Mouse (Mus musculus) liver, embryonic 14.5 days (tissue): ENCODE measurements around the gene Chid1. TPM values are rescaled to one million over a fixed set of nuclear protein-coding genes. Genes with fewer than 3 reads are reported as not detected.

Experiments
- ATAC-seq: fragments of 200-750 bp; cut with Nextera tagmentation; 2 replicates; pipeline ENCODE4 v1.8.0; 2017; ENCODE audit warnings: moderate number of reproducible peaks, mild to moderate bottlenecking, moderate library complexity; ENCODE audit not compliant: insufficient read depth
- DNase-seq, 3 experiments: peaks; one replicate each; pipeline ENCODE4 v3.0.0-alpha.2; 2012 to 2013; ENCODE audit warnings: low read depth in 3 of 3, low spot score in 3 of 3
- H3K27ac ChIP-seq: fragments of 300-500 bp; sonication (generic); 2 replicates; pipeline ENCODE4 v1.5.1; 2014; ENCODE audit warnings: moderate library complexity, mild to moderate bottlenecking, control low read depth, inconsistent platforms
- H3K27me3 ChIP-seq: fragments of 300-500 bp; sonication (generic); 2 replicates; pipeline ENCODE4 v1.6.1; 2014; ENCODE audit warnings: mild to moderate bottlenecking, low read length, moderate library complexity; ENCODE audit not compliant: control insufficient read depth, insufficient read depth
- H3K36me3 ChIP-seq: fragments of 300-500 bp; sonication (generic); replicated peaks from 2 replicates; pipeline ENCODE4 v1.6.1; 2014; ENCODE audit warnings: low read depth; ENCODE audit not compliant: control insufficient read depth, insufficient read depth
- H3K4me1 ChIP-seq, 2 experiments: fragments of 200-500 bp in 1 of 2; fragments of 300-500 bp in 1 of 2; sonication (generic) in 1 of 2; replicated peaks; 2 replicates each; pipeline ENCODE4 v1.6.1; 2012 to 2014; ENCODE audit warnings: antibody characterized with exemption in 1 of 2, inconsistent platforms in 1 of 2, low read length in 1 of 2; ENCODE audit not compliant: control insufficient read depth in 2 of 2, insufficient read depth in 2 of 2
- H3K4me2 ChIP-seq: fragments of 300-500 bp; sonication (generic); 2 replicates; pipeline ENCODE4 v1.6.1; 2014; ENCODE audit warnings: low read depth, mild to moderate bottlenecking, control low read depth, moderate library complexity
- H3K4me3 ChIP-seq, 2 experiments: fragments of 200-500 bp in 1 of 2; fragments of 300-500 bp in 1 of 2; sonication (generic) in 1 of 2; 2 replicates each; pipeline ENCODE4 v1.5.1; 2012 to 2014; ENCODE audit warnings: low read depth in 2 of 2, low read length in 2 of 2, mild to moderate bottlenecking in 2 of 2, control low read depth in 1 of 2, inconsistent platforms in 1 of 2, moderate library complexity in 1 of 2; ENCODE audit not compliant: insufficient read depth in 1 of 2
- H3K9ac ChIP-seq: fragments of 300-500 bp; sonication (generic); replicated peaks from 2 replicates; pipeline ENCODE4 v1.6.1; 2014; ENCODE audit warnings: mild to moderate bottlenecking, control low read depth, moderate library complexity
- H3K9me3 ChIP-seq: fragments of 300-500 bp; sonication (generic); 2 replicates; pipeline ENCODE4 v1.6.1; 2016; ENCODE audit warnings: low read length, mixed read lengths; ENCODE audit not compliant: control insufficient read depth
- CTCF ChIP-seq: IDR thresholded peaks from 2 replicates; pipeline ENCODE4 v1.5.1; 2016; ENCODE audit warnings: antibody characterized with exemption, low read depth, control low read depth
- EP300 ChIP-seq: IDR thresholded peaks from 2 replicates; pipeline ENCODE4 v1.6.1; 2016; ENCODE audit warnings: antibody characterized with exemption, low read depth
- WGBS: fragments of 180-500 bp; shearing (Covaris S2); extraction: QIAGEN DNeasy Blood & Tissue Kit; methylation state at CpG from one replicate; pipeline ENCODE4 v1.1.7; 2014; ENCODE audit not compliant: insufficient replicate concordance; 5-methylcytosine and 5-hydroxymethylcytosine counted together
- polyA plus RNA-seq, 2 experiments: library from polyadenylated mRNA; depleted of rRNA in 1 of 2; stranded (reverse) in 1 of 2; unstranded in 1 of 2; fragments of >200 nt; fragmentation: Nextera tagmentation in 1 of 2; extraction: Ambion mirVana in 1 of 2; gene quantifications; 2 replicates each; pipeline versions ENCODE4 v1.2.1 to v1.2.3; 2012 to 2014

Gene Chid1
- polyA plus RNA-seq, 2 experiments: 12.1 to 23.0 TPM

DNA sequence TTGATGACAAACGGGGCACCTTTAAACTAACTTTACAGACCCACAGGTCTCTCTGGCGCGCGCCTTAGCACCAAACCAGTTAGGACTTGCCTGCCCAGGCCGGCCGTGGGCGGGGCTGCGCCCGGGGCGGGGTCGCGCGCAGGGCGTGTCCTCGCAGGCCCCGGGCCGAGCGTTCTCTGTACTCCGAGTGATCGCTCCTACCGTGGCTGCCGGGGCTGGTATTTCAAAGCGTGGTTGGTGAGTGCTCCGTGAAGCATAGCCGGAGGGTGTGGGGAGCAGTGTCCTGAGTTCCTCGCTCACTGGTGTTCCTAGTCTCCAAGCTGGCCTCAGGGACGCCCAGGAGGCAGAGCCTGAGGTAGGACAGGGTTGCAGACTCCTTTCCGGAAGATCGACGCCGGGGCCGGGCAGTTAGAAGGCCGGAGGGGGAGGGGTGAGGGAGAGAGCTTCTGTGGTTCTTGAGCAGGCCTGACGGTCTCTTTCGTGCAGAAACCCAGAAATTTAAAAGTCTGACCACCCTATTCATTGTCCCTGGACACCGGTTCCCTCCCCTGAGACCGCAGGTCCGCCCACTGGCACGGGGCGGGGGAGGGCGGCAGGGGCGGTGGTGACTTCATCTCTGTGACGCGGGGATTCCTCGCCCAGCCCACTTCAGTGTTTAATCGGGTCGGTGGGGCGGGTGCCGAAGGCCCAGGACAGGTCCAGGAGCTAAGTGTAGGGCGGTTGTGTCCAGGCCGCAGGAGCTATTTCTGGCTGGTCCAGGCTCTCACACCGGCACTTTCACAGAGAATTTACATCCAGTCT lies 72.2 kb downstream of the Chid1 start, which contains the start of gene Cd151:
Cd151 (plus strand) TSS at position 163 of the 801 bp plus-strand sequence.
- Histone ChIP-seq H3K4me3 (peak within 1 kb of the TSS; percentile 70 to 92), H3K27ac (peak within 1 kb of the TSS; percentile 49), H3K36me3 (peaks cover 4% of the 10 kb centered on the region), H3K9ac (peak within 1 kb of the TSS; percentile 69), H3K4me2 (peak within 1 kb of the TSS; percentile 79), H3K4me1 (peaks cover 17 to 24% of the 10 kb centered on the region in 2 experiments), H3K27me3 (peaks cover 40% of the 10 kb centered on the region), H3K9me3 (no peaks in the 10 kb centered on the region)
- peak; percentile 76 to 82 (median 77) for DNase-seq
- ATAC-seq: peak; percentile 89
- WGBS: under 1% methylated on average over 52 of the region's 52 CpGs
- no peak for TF ChIP-seq CTCF

DNA sequence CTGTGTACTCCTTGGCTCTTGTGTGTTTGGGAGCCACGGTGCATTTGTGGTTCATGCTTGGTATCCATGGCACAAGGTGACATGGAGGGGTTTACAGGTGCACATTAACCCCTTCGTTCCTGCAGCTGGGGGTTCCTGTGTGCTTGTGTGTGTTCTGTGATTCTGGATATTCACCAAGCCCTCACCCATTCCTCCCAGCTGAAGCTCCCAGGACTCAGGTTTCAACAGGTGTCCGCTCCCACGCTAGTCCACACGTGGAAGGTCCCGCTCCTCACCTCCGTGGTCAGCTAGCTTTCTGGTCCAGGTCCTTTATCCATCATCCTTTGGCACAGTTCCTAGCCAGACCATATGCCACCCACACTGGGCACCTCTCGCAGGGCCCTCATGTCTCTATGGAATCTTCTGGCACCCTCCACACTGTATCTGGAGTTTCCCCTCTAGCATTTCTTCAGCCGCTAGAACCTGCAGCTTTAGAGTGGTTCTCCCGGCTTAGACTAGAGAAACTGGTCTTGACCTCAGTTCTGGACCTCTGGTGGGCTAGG lies 73.0 kb downstream of the Chid1 start:
- Histone ChIP-seq H3K9me3 (no peaks in the 10 kb centered on the region), H3K9ac (peak overlapping the region; percentile 69), H3K4me2 (peak overlapping the region; percentile 79), H3K4me1 (peaks cover 17 to 24% of the 10 kb centered on the region in 2 experiments), H3K4me3 (peak overlapping the region; percentile 12 to 70; a peak in 3 of 4 replicates), H3K27ac (no peak overlapping the region), H3K27me3 (peaks cover 47% of the 10 kb centered on the region), H3K36me3 (no peaks in the 10 kb centered on the region; the same call in 1 of the 2 replicates)
- ATAC-seq (0 out of 2 replicates have a peak, but pooled peaks have one; percentile 0), DNase-seq (no peak)
- no peak for TF ChIP-seq CTCF
- no peak for TF ChIP-seq EP300
- 58% methylated on average over 10 of the region's 10 CpGs for WGBS

DNA sequence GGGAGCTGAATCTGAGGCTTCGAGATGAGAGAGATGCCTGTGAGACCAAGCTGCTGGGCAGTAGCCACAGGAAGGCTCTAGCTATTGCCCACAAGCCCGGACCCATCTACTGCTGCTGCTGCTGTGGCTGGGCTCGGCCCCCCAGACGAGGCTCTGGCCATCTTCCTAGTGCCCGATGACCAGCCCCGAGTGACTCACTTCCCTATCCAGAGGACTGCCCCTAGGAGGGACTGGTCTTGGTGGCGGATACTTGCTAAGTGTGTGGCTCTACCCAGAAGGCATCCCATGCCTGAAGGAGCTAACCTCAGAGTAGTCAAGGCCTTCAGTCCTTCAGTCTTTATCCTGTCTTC lies 73.6 kb downstream of the Chid1 start:
- H3K36me3 ChIP-seq: no peaks in the 10 kb centered on the region; the same call in 1 of the 2 replicates
- no peak overlapping the region for H3K4me2 ChIP-seq
- peaks cover 54% of the 10 kb centered on the region for H3K27me3 ChIP-seq
- DNase-seq (no peak), ATAC-seq (no peak)
- no peak overlapping the region for H3K9ac ChIP-seq
- no peak for TF ChIP-seq EP300
- TF ChIP-seq CTCF: no peak
- H3K4me1 ChIP-seq: peaks cover 17 to 24% of the 10 kb centered on the region in 2 experiments
- H3K9me3 ChIP-seq: no peaks in the 10 kb centered on the region
- 57% methylated on average over 7 of the region's 7 CpGs for WGBS
- H3K27ac ChIP-seq: no peak overlapping the region
- no peak overlapping the region for H3K4me3 ChIP-seq

DNA sequence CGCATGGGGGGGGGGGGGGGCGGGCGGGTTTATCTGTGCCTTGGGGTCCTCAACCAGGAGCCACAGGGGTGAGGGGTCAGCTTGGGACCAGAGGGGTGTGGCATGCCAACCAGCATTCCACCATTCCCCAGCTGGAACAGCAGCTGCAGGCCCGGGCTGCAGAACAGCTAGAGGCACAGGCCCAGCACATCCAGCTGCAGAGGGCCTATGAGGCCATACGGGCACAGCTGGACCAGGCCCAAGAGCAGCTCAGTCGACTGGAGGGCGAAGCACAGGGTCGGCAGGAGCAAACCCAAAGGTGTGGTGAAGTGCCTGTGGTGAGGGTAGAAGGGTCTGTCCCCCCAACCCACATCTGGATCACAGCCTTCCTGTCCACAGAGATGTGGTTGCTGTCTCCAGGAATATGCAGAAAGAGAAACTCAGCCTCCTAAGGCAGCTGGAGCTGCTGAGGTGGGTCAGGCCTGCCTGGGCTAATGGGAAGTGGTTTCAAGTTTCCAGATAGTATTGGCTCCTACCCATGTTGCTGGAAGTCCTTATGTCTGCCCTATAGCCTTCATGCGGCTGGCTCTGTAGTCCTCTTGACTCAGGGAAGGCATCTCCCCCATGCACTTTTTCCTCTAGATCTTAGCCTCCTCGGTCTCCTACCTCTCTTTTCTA lies 74.1 kb downstream of the Chid1 start:
- Histone ChIP-seq H3K9me3 (no peaks in the 10 kb centered on the region), H3K4me2 (no peak overlapping the region), H3K27me3 (peaks cover 59% of the 10 kb centered on the region), H3K27ac (no peak overlapping the region), H3K4me1 (peaks cover 17 to 24% of the 10 kb centered on the region in 2 experiments), H3K4me3 (no peak overlapping the region), H3K36me3 (no peaks in the 10 kb centered on the region; the same call in 1 of the 2 replicates), H3K9ac (no peak overlapping the region)
- no peak for ATAC-seq
- no peak for DNase-seq
- no peak for TF ChIP-seq EP300
- TF ChIP-seq CTCF: no peak
- 48% methylated on average over 10 of the region's 10 CpGs for WGBS
